Mouse (Mus musculus): Measurements from ENCODE around the gene Dab2.

DNA sequence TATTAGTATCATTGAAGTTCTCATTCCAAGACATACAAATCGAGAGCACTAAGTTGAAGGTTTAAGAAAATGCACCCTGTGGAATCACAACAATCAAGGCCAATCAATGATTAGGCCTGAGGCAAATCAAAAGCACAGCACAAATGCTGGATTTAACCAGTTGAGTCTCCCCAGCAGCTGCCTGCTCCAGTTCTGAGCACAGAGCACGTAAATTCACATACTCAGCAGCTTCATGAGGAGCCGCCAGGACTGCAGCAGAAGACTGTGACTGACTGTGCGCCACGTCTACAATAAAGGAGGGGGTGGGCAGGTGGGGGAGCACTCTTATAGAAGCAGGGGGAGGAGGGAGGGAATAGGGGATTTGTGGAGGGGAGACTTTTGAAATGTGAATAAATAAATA lies 40.2 kb downstream of the Dab2 start:
- no peak for TF ChIP-seq GATA1 (IDR thresholded peaks at IDR 0.05; ENCODE audit: low read length)
- TF ChIP-seq TAL1 (IDR thresholded peaks at IDR 0.05; ENCODE audit: low read length) = no peak

All from erythroblast, embryonic 14.5 days (primary cell).